Mouse (Mus musculus): ENCODE results near the gene Abcg1. TPM values are rescaled to one million over a fixed set of nuclear protein-coding genes. Genes with fewer than 3 reads are reported as not detected.
A peak's percentile ranks its signal among the peaks of the same experiment; 100 is the strongest.

The Abcg1 gene
- total and polyA plus RNA-seq, 3 experiments: 2.2 to 4.6 (median 2.2) TPM

DNA sequence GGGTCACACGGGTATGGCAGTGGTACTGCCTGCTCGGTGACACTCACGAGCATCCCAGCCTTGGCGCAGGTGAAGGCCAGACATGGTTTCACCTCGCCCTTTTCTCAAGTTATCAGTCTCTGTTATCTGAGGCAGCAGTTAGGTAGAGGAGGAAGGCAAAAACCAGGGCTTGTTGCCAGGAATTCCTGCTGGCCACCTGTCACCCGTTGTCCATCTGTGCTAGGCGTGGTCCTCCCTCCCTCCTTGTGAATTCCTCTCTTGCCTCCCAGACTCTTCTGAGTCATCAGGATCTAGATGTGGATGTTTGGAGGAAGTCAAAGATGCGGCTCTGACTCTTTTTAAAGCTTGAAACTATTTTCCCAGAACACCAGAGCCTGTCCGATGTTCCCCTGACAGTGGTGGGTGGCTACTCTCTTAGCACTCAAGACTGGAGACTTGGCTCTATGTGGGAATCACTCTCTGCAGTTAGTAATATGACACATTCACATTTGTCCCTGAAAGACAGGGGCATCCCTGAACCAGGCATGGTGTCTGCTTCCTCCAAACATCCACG is 73.9 kb downstream of the Abcg1 start:
- no peaks in the 10 kb centered on the region for H3K79me2 ChIP-seq (replicated peaks; ENCODE audit: control insufficient read depth, extremely low read depth, insufficient read depth, poor library complexity, severe bottlenecking)
- H3K27me3 ChIP-seq (replicated peaks): peaks cover 58% of the 10 kb centered on the region
- H3K9ac ChIP-seq (ENCODE audit: insufficient read depth, low read depth): no peak overlapping the region
- TF ChIP-seq ZMIZ1 (IDR thresholded peaks at IDR 0.05; ENCODE audit: low read depth, low read length): no peak
- TF ChIP-seq TCF12 (IDR thresholded peaks at IDR 0.05; ENCODE audit: low read depth, low read length): no peak
- peaks cover 0 to 4% of the 10 kb centered on the region in 2 experiments; a peak in 1 of 4 replicates for H3K4me1 ChIP-seq (ENCODE audit: control insufficient read depth in 1 of 2, insufficient read depth in 2 of 2)
- H3K9me3 ChIP-seq (replicated peaks; ENCODE audit: low read length): no peaks in the 10 kb centered on the region
- no peak for DNase-seq (ENCODE audit: extremely low read depth)
- in situ Hi-C loops (cut with MboI; ENCODE audit: low pct_ligation_motif_present, low pct_unique_long_range_greater_than_20kb, low sequenced_read_pairs): no loop called here
- no peak overlapping the region for H3K4me2 ChIP-seq (ENCODE audit: insufficient read depth, low read depth, poor library complexity, severe bottlenecking)
- H3K36me3 ChIP-seq (replicated peaks in 1 of 2; ENCODE audit: control insufficient read depth in 1 of 2, insufficient read depth in 1 of 2, low read length in 1 of 2): no peaks in the 10 kb centered on the region
- dilution Hi-C loops (cut with MboI; ENCODE audit: extremely low pct_ligation_motif_present, extremely low pct_unique_long_range_greater_than_20kb, low sequenced_read_pairs): no loop called here
- no peak overlapping the region for H3K4me3 ChIP-seq (replicated peaks in 1 of 3; ENCODE audit: low read depth in 2 of 3, low read length in 2 of 3, poor library complexity in 1 of 3)
- H3K27ac ChIP-seq (ENCODE audit: insufficient read depth, low read depth): no peak overlapping the region

DNA sequence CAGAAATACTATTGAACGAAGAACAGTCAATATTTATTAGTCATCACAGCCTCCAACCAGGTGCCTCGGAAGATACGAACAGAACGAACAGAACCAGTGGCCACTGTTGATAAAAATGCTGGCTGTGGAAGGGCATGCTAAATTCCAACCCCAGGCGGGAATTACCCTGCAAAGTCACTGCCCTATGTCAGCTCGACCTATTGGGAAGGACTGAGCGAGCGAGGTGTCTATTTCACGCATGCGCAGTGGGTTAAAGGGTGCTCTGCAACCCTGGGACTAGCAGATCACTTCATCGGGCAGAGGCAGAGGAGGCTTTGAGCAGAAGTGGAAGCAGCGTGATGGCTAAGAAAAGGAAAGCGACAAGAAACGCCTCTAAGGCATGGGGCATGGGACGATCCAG is 76.3 kb downstream of the Abcg1 start:
- H3K4me1 ChIP-seq (ENCODE audit: control insufficient read depth in 1 of 2, insufficient read depth in 2 of 2): peaks cover 0 to 4% of the 10 kb centered on the region in 2 experiments; a peak in 1 of 4 replicates
- in situ Hi-C loops (cut with MboI; ENCODE audit: low pct_ligation_motif_present, low pct_unique_long_range_greater_than_20kb, low sequenced_read_pairs) (no loop called here), dilution Hi-C loops (cut with MboI; ENCODE audit: extremely low pct_ligation_motif_present, extremely low pct_unique_long_range_greater_than_20kb, low sequenced_read_pairs) (no loop called here)
- no peak for DNase-seq (ENCODE audit: extremely low read depth)
- H3K9ac ChIP-seq (ENCODE audit: insufficient read depth, low read depth): no peak overlapping the region
- H3K4me2 ChIP-seq (ENCODE audit: insufficient read depth, low read depth, poor library complexity, severe bottlenecking): no peak overlapping the region
- no peaks in the 10 kb centered on the region for H3K79me2 ChIP-seq (replicated peaks; ENCODE audit: control insufficient read depth, extremely low read depth, insufficient read depth, poor library complexity, severe bottlenecking)
- H3K36me3 ChIP-seq (replicated peaks in 1 of 2; ENCODE audit: control insufficient read depth in 1 of 2, insufficient read depth in 1 of 2, low read length in 1 of 2): no peaks in the 10 kb centered on the region
- peaks cover 35% of the 10 kb centered on the region for H3K27me3 ChIP-seq (replicated peaks)
- H3K9me3 ChIP-seq (replicated peaks; ENCODE audit: low read length): no peaks in the 10 kb centered on the region
- TF ChIP-seq EP300 (IDR thresholded peaks at IDR 0.05; ENCODE audit: low read length): no peak
- TF ChIP-seq UBTF (IDR thresholded peaks at IDR 0.05; ENCODE audit: low read depth, low read length): no peak
- no peak for TF ChIP-seq MAZ (IDR thresholded peaks at IDR 0.05; ENCODE audit: low read depth, low read length)
- peak; percentile 41; the same call in 1 of the 2 replicates for TF ChIP-seq NRF1 (IDR thresholded peaks at IDR 0.05; ENCODE audit: low read depth, low read length)
- H3K4me3 ChIP-seq (replicated peaks in 1 of 3; ENCODE audit: low read depth in 2 of 3, low read length in 2 of 3, poor library complexity in 1 of 3): no peak overlapping the region
- no peak overlapping the region for H3K27ac ChIP-seq (ENCODE audit: insufficient read depth, low read depth)

DNA sequence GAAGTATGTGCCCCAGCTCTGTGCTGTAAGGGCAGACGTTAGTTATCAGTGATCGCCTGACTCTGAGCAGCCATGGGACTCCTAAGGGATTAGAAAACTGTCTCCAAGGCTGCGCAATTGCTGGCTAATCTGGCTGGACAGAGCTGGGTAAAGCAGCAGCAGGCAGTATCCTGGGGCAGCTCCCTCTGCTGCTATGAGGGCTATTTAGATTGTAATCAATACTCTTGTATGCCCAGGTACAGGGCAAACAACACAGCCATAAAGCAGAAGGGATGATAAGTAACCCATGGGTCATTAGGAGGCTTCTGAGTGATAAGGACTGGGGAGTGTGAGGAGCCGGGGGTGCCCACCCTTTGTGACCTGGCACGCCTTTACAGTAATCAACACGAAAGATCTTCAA is 77.4 kb downstream of the Abcg1 start:
- Histone ChIP-seq H3K4me1 (ENCODE audit: control insufficient read depth in 1 of 2, insufficient read depth in 2 of 2) (peaks cover 4% of the 10 kb centered on the region in 2 experiments; a peak in 2 of 4 replicates), H3K27me3 (replicated peaks) (peaks cover 26% of the 10 kb centered on the region), H3K4me3 (replicated peaks in 1 of 3; ENCODE audit: low read depth in 2 of 3, low read length in 2 of 3, poor library complexity in 1 of 3) (no peak overlapping the region), H3K27ac (ENCODE audit: insufficient read depth, low read depth) (no peak overlapping the region), H3K4me2 (ENCODE audit: insufficient read depth, low read depth, poor library complexity, severe bottlenecking) (no peak overlapping the region), H3K9me3 (replicated peaks; ENCODE audit: low read length) (no peaks in the 10 kb centered on the region), H3K36me3 (replicated peaks in 1 of 2; ENCODE audit: control insufficient read depth in 1 of 2, insufficient read depth in 1 of 2, low read length in 1 of 2) (no peaks in the 10 kb centered on the region), H3K79me2 (replicated peaks; ENCODE audit: control insufficient read depth, extremely low read depth, insufficient read depth, poor library complexity, severe bottlenecking) (no peaks in the 10 kb centered on the region; the same call in 1 of the 2 replicates), H3K9ac (ENCODE audit: insufficient read depth, low read depth) (no peak overlapping the region)
- dilution Hi-C loops (cut with MboI; ENCODE audit: extremely low pct_ligation_motif_present, extremely low pct_unique_long_range_greater_than_20kb, low sequenced_read_pairs) (no loop called here), in situ Hi-C loops (cut with MboI; ENCODE audit: low pct_ligation_motif_present, low pct_unique_long_range_greater_than_20kb, low sequenced_read_pairs) (no loop called here)
- DNase-seq (ENCODE audit: extremely low read depth): no peak
- no peak for TF ChIP-seq GABPA (IDR thresholded peaks at IDR 0.05; ENCODE audit: insufficient replicate concordance, low read depth, low read length)
- TF ChIP-seq BHLHE40 (IDR thresholded peaks at IDR 0.05; ENCODE audit: low read depth, low read length): no peak
- TF ChIP-seq CHD1 (IDR thresholded peaks at IDR 0.05; ENCODE audit: low read depth, low read length): no peak
- no peak for TF ChIP-seq CHD2 (IDR thresholded peaks at IDR 0.05; ENCODE audit: low read length)
- no peak for TF ChIP-seq UBTF (IDR thresholded peaks at IDR 0.05; ENCODE audit: low read depth, low read length)
- no peak for TF ChIP-seq MXI1 (IDR thresholded peaks at IDR 0.05; ENCODE audit: low read depth, low read length)
- TF ChIP-seq NRF1 (IDR thresholded peaks at IDR 0.05; ENCODE audit: low read depth, low read length): no peak
- TF ChIP-seq NELFE (IDR thresholded peaks at IDR 0.05; ENCODE audit: low read depth, low read length): no peak
- TF ChIP-seq USF1 (IDR thresholded peaks at IDR 0.05; ENCODE audit: low read depth, low read length): no peak
- TF ChIP-seq TCF12 (IDR thresholded peaks at IDR 0.05; ENCODE audit: low read depth, low read length): no peak
- no peak for TF ChIP-seq MAZ (IDR thresholded peaks at IDR 0.05; ENCODE audit: low read depth, low read length)
- no peak for TF ChIP-seq RCOR1 (conservative IDR thresholded peaks at IDR 0.05; ENCODE audit: low read depth, low read length)
- no peak for TF ChIP-seq HCFC1 (IDR thresholded peaks at IDR 0.05; ENCODE audit: low read depth, low read length)
- TF ChIP-seq SIN3A (IDR thresholded peaks at IDR 0.05; ENCODE audit: low read length): no peak
- TF ChIP-seq IRF4 (IDR thresholded peaks at IDR 0.05; ENCODE audit: low read depth, low read length): no peak
- no peak for TF ChIP-seq KAT2A (IDR thresholded peaks at IDR 0.05; ENCODE audit: insufficient replicate concordance, low read length)
- TF ChIP-seq ZMIZ1 (IDR thresholded peaks at IDR 0.05; ENCODE audit: low read depth, low read length): no peak

All from CH12.LX (cell line).